Mouse (Mus musculus) hindbrain, embryonic 12.5 days (tissue): ENCODE results near the gene Txndc15. TPM values are rescaled to one million over a fixed set of nuclear protein-coding genes. Genes with fewer than 3 reads are reported as not detected.
A peak's percentile ranks its signal among the peaks of the same experiment; 100 is the strongest.
"Not testable (repeated sequence)": the region's sequence is repeated elsewhere in the genome, so short reads cannot be mapped to it uniquely, and the experiment has no call there.

Experiments
- ATAC-seq: fragments of 200-750 bp; cut with Nextera tagmentation; 2 replicates; pipeline ENCODE4 v1.8.0; 2017; ENCODE audit warnings: moderate TSS enrichment; ENCODE audit not compliant: low FRiP score
- H3K27ac ChIP-seq: fragments of 300-500 bp; sonication (generic); 2 replicates; pipeline ENCODE4 v1.5.1; 2016; ENCODE audit warnings: mild to moderate bottlenecking
- H3K27me3 ChIP-seq: fragments of 300-500 bp; sonication (generic); 2 replicates; pipeline ENCODE4 v1.6.1; 2016; ENCODE audit warnings: mild to moderate bottlenecking
- H3K36me3 ChIP-seq: fragments of 300-500 bp; sonication (generic); 2 replicates; pipeline ENCODE4 v1.6.1; 2016; ENCODE audit warnings: mild to moderate bottlenecking
- H3K4me1 ChIP-seq: fragments of 300-500 bp; sonication (generic); 2 replicates; pipeline ENCODE4 v1.6.1; 2016
- H3K4me2 ChIP-seq: fragments of 300-500 bp; sonication (generic); replicated peaks from 2 replicates; pipeline ENCODE4 v1.6.1; 2016; ENCODE audit warnings: mild to moderate bottlenecking
- H3K4me3 ChIP-seq: fragments of 300-500 bp; sonication (generic); 2 replicates; pipeline ENCODE4 v1.5.1; 2016; ENCODE audit warnings: mild to moderate bottlenecking
- H3K9ac ChIP-seq: fragments of 300-500 bp; sonication (generic); 2 replicates; pipeline ENCODE4 v1.6.1; 2016; ENCODE audit warnings: mild to moderate bottlenecking, moderate library complexity
- H3K9me3 ChIP-seq: fragments of 300-500 bp; sonication (generic); replicated peaks from 2 replicates; pipeline ENCODE4 v1.6.1; 2016; ENCODE audit warnings: mild to moderate bottlenecking
- WGBS: fragments of 180-500 bp; shearing (Covaris S2); methylation state at CpG from one replicate; pipeline ENCODE4 v1.1.7; 2016; 5-methylcytosine and 5-hydroxymethylcytosine counted together
- polyA plus RNA-seq: library from polyadenylated mRNA; unstranded; fragments of >200 nt; fragmentation: Nextera tagmentation; extraction: Ambion mirVana; gene quantifications from 2 replicates; pipeline ENCODE4 v1.2.1, GENCODE M21; 2016

The Txndc15 gene
- polyA plus RNA-seq = 105 and 110 TPM in 2 replicates

DNA sequence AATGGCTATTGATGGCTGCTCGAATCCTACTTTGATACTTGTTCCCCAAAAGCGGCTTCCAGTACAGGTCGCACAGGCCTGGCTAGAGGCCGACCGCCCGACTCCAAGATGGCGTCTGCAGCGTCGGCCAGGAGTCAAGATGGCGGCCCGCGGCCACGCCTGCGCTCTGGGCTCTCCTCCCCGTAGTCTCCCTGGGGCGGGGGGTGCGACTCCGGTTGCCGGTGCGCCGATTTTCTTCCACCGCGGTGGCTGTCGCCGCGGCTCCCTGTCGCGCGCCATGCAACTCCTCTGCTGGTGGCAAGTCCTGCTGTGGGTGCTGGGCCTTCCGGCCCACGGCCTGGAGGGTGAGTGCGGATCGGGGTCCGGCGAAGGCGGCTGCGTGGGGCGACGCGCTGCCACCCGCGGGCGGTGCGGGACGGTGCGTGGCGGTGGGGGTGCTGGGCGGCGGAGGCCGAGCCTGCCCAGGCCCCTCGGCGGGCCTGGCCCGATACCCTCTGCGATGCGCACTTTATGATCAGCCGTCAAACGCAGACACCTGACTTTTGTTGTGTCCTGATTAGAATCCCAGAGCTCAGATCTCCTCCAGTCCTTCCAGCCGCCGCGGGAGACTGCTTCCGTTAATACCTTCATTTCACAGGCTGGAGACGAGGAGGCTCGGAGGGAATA is at the start of gene Txndc15:
Gene Txndc15, plus strand, starts transcription at position 150 of the 666 bp plus-strand sequence.
- Histone ChIP-seq H3K4me2 (peak within 1 kb of the TSS; percentile 64), H3K4me1 (peaks cover 15% of the 10 kb centered on the region), H3K9ac (peak within 1 kb of the TSS; percentile 95), H3K27me3 (no peaks in the 10 kb centered on the region), H3K4me3 (peak within 1 kb of the TSS; percentile 95), H3K36me3 (peaks cover 21% of the 10 kb centered on the region), H3K27ac (peak within 1 kb of the TSS; percentile 94), H3K9me3 (no peaks in the 10 kb centered on the region)
- peak; percentile 96 for ATAC-seq
- WGBS = under 1% methylated on average over 63 of the region's 63 CpGs

DNA sequence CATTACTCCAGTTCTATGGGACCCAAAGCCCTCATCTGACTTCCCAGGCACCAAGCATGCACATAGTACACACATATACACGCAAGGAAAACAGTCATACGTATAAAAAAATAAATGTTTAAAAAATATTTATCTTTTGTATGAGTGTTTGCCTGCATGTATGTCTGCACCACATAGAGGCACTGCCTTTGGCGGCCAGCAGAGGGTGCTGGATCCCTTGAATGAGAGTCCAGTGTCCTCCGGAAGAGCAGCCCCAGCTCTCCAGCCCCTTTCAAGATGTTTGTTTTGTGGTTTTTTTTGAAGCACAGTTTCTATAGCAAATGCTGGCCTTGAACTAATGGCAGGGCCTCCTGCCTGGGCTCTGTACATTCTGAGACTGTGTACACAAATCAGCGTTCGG is 45.9 kb upstream of the Txndc15 start:
- 80% methylated on average over 6 of the region's 6 CpGs for WGBS
- Histone ChIP-seq H3K9me3 (no peaks in the 10 kb centered on the region), H3K4me1 (no peaks in the 10 kb centered on the region), H3K27ac (no peak overlapping the region), H3K36me3 (peaks cover 90% of the 10 kb centered on the region), H3K27me3 (no peaks in the 10 kb centered on the region), H3K9ac (no peak overlapping the region), H3K4me3 (no peak overlapping the region), H3K4me2 (no peak overlapping the region)
- ATAC-seq = no peak

DNA sequence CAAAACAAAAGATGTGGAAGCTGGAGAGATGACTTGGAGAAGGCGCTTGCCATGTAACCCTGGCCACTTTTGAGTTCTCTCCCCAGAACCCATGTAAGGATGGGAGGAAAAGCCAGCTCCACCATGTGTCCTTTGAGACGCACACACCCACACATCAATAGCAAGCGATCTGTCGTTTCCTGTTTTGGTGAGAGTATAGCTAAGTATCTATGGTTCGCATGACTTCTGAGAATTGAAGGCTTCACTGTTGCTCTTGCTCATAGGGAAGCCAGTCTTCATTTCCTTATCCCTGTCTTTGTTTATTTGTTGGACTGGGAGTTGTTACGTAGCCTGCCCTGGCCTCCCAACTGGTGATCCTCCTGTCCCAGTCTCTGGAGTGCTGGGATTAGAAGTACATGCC is 41.7 kb upstream of the Txndc15 start:
- no peak for ATAC-seq

GRCm38 (mm10) chr13:55677364-55677763 is 37.1 kb upstream of the Txndc15 start:
- Histone ChIP-seq H3K4me2 (no peak overlapping the region), H3K27ac (no peak overlapping the region), H3K36me3 (peaks cover 72% of the 10 kb centered on the region), H3K9ac (no peak overlapping the region), H3K4me3 (no peak overlapping the region), H3K27me3 (no peaks in the 10 kb centered on the region), H3K4me1 (no peaks in the 10 kb centered on the region), H3K9me3 (no peaks in the 10 kb centered on the region)
- no peak for ATAC-seq
- 88% methylated on average over 8 of the region's 8 CpGs for WGBS

More for the DNA sequence above, 41.7 kb upstream of the Txndc15 start:
- no peaks in the 10 kb centered on the region for H3K27me3 ChIP-seq
- no peaks in the 10 kb centered on the region for H3K9me3 ChIP-seq
- no peak overlapping the region for H3K9ac ChIP-seq
- no peak overlapping the region for H3K27ac ChIP-seq
- H3K36me3 ChIP-seq = peaks cover 87% of the 10 kb centered on the region
- no peaks in the 10 kb centered on the region for H3K4me1 ChIP-seq
- H3K4me2 ChIP-seq = no peak overlapping the region
- H3K4me3 ChIP-seq = no peak overlapping the region
- 95% methylated on average over 6 of the region's 6 CpGs for WGBS

DNA sequence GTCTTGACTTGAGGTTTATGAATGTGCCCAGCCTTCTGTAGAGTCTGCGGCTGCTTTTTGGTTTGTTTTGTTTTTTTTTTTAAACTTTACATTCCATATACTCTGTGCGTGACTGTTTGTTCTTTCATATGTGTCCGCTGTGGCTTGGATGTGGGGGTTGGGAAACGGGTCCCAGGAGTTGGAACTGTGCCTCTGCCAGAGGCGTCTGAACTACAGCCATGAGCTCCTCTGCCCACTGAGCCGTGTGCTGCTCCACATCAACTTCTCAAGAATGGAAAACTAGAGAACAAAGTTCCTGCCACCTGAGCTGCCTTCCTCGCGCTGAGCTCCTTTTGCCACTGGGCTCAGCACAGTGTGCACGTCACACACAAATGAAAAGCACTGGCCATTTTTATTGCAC is 32.2 kb upstream of the Txndc15 start:
- H3K4me2 ChIP-seq = no peak overlapping the region
- H3K9ac ChIP-seq = no peak overlapping the region
- H3K27me3 ChIP-seq = no peaks in the 10 kb centered on the region
- H3K36me3 ChIP-seq = peaks cover 31% of the 10 kb centered on the region
- no peaks in the 10 kb centered on the region for H3K4me1 ChIP-seq
- H3K9me3 ChIP-seq = no peaks in the 10 kb centered on the region
- ATAC-seq = no peak
- 90% methylated on average over 9 of the region's 9 CpGs for WGBS
- H3K4me3 ChIP-seq = no peak overlapping the region
- no peak overlapping the region for H3K27ac ChIP-seq

DNA sequence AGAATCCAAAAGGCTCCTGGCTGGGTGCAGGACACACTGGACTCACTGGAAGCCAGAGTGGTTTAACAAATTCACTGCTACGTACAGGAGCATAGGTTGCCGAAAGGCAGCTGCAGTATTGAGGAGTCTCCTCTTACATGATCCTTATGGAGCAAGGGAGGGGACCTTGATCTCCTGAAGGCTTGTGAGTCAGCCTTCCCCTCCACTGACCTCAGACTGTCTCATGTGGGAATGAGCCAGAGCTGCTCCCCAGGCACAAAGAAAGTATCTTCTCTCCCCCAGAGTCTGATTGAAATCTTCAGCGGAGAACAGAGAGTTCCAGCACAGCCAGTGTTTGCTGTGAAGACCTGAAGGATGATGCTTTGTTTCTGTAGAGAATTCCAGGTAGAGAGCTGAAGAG is 30.9 kb upstream of the Txndc15 start:
- Histone ChIP-seq H3K27me3 (no peaks in the 10 kb centered on the region), H3K36me3 (peaks cover 17% of the 10 kb centered on the region), H3K9ac (no peak overlapping the region), H3K27ac (no peak overlapping the region), H3K4me3 (no peak overlapping the region), H3K9me3 (no peaks in the 10 kb centered on the region), H3K4me1 (peaks cover 10% of the 10 kb centered on the region; the same call in 1 of the 2 replicates), H3K4me2 (no peak overlapping the region)
- no peak for ATAC-seq
- 91% methylated on average over 3 of the region's 3 CpGs for WGBS

DNA sequence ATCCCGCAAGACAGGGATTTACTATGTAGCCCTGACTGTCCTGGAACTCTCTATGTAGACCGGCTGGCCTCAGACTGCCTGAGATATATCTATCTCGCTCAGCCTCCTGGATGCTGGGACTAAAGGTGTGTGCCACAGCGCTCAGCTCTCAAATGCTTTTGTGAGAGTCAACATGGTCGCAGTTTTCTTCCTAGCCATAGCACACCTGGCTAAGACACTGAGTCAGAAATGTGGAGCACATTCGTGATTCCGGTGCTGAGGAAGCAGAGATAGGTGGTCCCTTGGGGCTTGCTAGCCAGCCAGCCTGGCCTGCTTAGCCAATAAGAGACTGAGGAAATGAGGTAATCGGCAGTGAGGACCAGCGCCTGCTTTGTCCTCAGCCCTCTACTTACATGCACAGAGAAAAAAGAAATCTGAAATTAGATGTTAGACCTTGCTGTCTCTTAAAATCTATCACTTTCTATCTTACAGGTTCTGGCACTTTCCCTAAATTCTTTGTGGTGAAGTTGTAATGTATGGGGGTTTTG is 28.3 kb upstream of the Txndc15 start:
- ATAC-seq = no peak
- H3K4me2 ChIP-seq = no peak overlapping the region
- H3K9ac ChIP-seq = no peak overlapping the region
- no peaks in the 10 kb centered on the region for H3K9me3 ChIP-seq
- H3K4me3 ChIP-seq = no peak overlapping the region
- WGBS = 72% methylated on average over 9 of the region's 9 CpGs
- no peaks in the 10 kb centered on the region for H3K36me3 ChIP-seq
- H3K4me1 ChIP-seq = peaks cover 10% of the 10 kb centered on the region; the same call in 1 of the 2 replicates
- H3K27ac ChIP-seq = peak overlapping the region; percentile 45
- no peaks in the 10 kb centered on the region for H3K27me3 ChIP-seq

DNA sequence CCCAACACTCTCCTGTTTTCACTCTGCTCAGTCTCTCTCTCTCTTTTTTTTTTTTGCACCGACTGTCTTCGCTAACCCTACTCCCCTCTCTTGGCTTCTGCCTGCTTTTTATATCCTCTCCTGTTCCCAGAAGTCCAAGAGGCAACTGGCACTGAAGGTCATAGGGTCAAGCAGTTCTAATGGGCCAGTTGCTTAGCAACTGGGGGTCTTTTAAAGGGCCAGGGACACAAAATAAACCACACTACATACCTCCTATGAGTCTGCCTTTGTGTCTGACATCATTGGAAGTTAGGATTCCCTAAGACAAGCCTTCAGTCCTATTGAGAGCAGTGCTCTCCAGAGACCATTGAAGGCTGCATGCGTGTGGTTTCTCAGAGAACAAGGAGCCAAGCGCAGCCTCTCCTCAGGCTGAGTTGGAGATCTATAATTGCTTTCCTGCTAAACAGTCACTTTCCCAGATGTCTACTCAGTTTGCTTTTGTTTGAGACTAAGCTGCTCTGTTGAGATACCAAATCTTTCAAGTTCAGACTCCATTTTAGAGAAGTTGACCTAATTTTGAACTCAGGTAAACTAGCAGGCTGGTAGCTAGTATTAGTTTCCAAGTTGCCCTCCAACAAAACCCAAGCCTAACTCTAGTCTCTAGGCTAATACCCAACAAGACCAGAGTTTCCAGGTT is 26.4 kb upstream of the Txndc15 start:
- H3K27me3 ChIP-seq = no peaks in the 10 kb centered on the region
- H3K36me3 ChIP-seq = no peaks in the 10 kb centered on the region
- H3K9me3 ChIP-seq = no peaks in the 10 kb centered on the region
- peaks cover 10% of the 10 kb centered on the region; the same call in 1 of the 2 replicates for H3K4me1 ChIP-seq
- H3K27ac ChIP-seq = 0 out of 2 replicates have a peak overlapping the region, but pooled peaks have one; percentile 12
- no peak overlapping the region for H3K4me2 ChIP-seq
- no peak overlapping the region; the same call in 1 of the 2 replicates for H3K9ac ChIP-seq
- ATAC-seq = no peak
- no peak overlapping the region for H3K4me3 ChIP-seq
- 15% methylated on average over 4 of the region's 4 CpGs for WGBS

GRCm38 (mm10) chr13:55692535-55693242 is 21.8 kb upstream of the Txndc15 start, which contains the start of gene B230219D22Rik:
B230219D22Rik (plus strand) TSS chr13:55693124.
- H3K4me1 ChIP-seq = peaks cover 28% of the 10 kb centered on the region
- 3% methylated on average over 51 of the region's 51 CpGs for WGBS
- H3K36me3 ChIP-seq = 0 out of 2 replicates have a peak, but pooled peaks cover 3% of the 10 kb centered on the region
- H3K27ac ChIP-seq = peak within 1 kb of the TSS; percentile 99
- peak within 1 kb of the TSS; percentile 99 for H3K4me3 ChIP-seq
- H3K9ac ChIP-seq = peak within 1 kb of the TSS; percentile 100
- H3K27me3 ChIP-seq = no peaks in the 10 kb centered on the region
- ATAC-seq = peak; percentile 96
- H3K9me3 ChIP-seq = no peaks in the 10 kb centered on the region
- H3K4me2 ChIP-seq = peak within 1 kb of the TSS; percentile 72

DNA sequence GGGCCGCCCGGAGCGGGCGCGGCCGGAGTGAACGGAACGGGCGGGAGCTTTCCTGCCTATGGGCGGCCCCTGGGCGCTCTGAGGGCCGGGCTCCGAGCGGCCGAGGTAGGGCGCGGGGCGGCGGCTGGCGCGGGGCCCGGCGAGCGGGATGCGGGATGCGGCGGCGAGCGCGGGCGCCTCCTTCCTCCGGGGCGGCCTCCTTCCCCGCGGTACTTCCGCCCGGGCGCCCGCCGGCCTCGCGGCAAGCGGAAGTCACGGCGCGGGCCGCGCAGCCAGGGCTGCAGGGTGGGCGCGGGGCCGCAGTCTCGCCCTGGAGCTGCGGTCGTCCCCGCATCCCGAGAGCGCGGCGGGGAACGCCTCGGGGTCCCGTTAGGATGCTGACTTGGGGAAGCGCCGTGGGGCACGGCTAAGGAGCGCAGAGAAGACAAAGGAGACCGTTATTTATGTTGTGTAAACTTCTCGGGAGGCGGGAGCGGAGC is 21.2 kb upstream of the Txndc15 start:
- peak overlapping the region; percentile 72 for H3K4me2 ChIP-seq
- peak overlapping the region; percentile 100 for H3K9ac ChIP-seq
- H3K4me3 ChIP-seq = peak overlapping the region; percentile 99
- WGBS = under 1% methylated on average over 64 of the region's 70 CpGs
- no peaks in the 10 kb centered on the region for H3K9me3 ChIP-seq
- H3K27me3 ChIP-seq = no peaks in the 10 kb centered on the region
- peaks cover 23% of the 10 kb centered on the region for H3K4me1 ChIP-seq
- peak overlapping the region; percentile 99 for H3K27ac ChIP-seq
- 0 out of 2 replicates have a peak, but pooled peaks cover 3% of the 10 kb centered on the region for H3K36me3 ChIP-seq
- ATAC-seq = peak; percentile 82

- no peaks in the 10 kb centered on the region for H3K27me3 ChIP-seq
- peak overlapping the region; percentile 100 for H3K9ac ChIP-seq
- H3K4me1 ChIP-seq = peaks cover 23% of the 10 kb centered on the region
- H3K27ac ChIP-seq = no peak overlapping the region
- peak overlapping the region; percentile 99 for H3K4me3 ChIP-seq
- H3K9me3 ChIP-seq = no peaks in the 10 kb centered on the region
- ATAC-seq = no peak
- peak overlapping the region; percentile 72 for H3K4me2 ChIP-seq
- WGBS = 20% methylated on average over 8 of the region's 8 CpGs
- H3K36me3 ChIP-seq = peaks cover 7% of the 10 kb centered on the region
Measured at GRCm38 (mm10) chr13:55694110-55694509, 20.3 kb upstream of the Txndc15 start.

DNA sequence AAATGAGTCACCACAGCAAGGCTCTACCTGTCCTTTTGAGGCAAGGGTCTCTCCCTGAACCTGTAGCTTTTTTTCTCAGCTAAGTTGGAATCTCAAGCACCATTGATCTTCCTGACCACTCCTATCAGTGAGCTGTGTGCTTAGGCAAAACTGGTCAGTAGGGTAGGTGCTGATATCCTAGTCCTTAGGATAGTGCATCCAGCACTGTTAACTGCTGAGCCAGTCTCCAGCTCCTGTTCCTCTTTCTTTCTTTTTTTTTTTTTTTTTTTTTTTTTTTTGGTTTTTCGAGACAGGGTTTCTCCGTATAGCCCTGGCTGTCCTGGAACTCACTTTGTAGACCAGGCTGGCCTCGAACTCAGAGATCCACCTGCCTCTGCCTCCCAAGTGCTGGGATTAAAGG is 18.5 kb upstream of the Txndc15 start:
- H3K27ac ChIP-seq, ATAC-seq, H3K4me3 ChIP-seq, H3K9me3 ChIP-seq, H3K9ac ChIP-seq, H3K27me3 ChIP-seq, H3K4me2 ChIP-seq: not testable (repeated sequence)
- Histone ChIP-seq H3K36me3 (peaks cover 24% of the 10 kb centered on the region), H3K4me1 (peaks cover 23% of the 10 kb centered on the region)
- 100% methylated on average over 1 of the region's 3 CpGs for WGBS
